Mouse (Mus musculus) testis, postnatal 14 days (tissue): ENCODE results near the gene Gm7861.
"Not testable (repeated sequence)": the region's sequence is repeated elsewhere in the genome, so short reads cannot be mapped to it uniquely, and the experiment has no call there.

Source experiments
- DNase-seq: peaks from one replicate; pipeline ENCODE4 v3.0.0; 2021; ENCODE audit warnings: low spot score

Gm7861 gene

GRCm38 (mm10) chr8:21594408-21594807 lies at the start of gene Gm7861:
Gene Gm7861 (minus strand): TSS chr8:21594508.
- DNase-seq: not testable (repeated sequence)

GRCm38 (mm10) chr8:21617883-21618282 lies 23.6 kb upstream of the Gm7861 start, which contains the start of gene Defa26:
Gene Defa26 (plus strand): TSS chr8:21618183.
- DNase-seq: not testable (repeated sequence)

GRCm38 (mm10) chr8:21582706-21583105 lies 11.6 kb downstream of the Gm7861 start, which contains the start of gene Defa28:
Gene Defa28 (plus strand): TSS chr8:21583006.
- not testable (repeated sequence) for DNase-seq

GRCm38 (mm10) chr8:21565086-21565485 lies 29.2 kb downstream of the Gm7861 start, which contains the start of gene Defa37:
Gene Defa37 (plus strand): TSS chr8:21565386.
- not testable (repeated sequence) for DNase-seq
